Comparison of ENCODE assay signal across 20 mouse cellular contexts in genomic region chr1:132518621-132519020, GRCm38 (mm10). TPM values are rescaled to one million over a fixed set of nuclear protein-coding genes. Genes with fewer than 3 reads are reported as not detected.
A peak's percentile ranks its signal among the peaks of the same experiment; 100 is the strongest.
DNase-seq lines count a peak whose midpoint lies in the region; ATAC-seq lines count a peak whose summit lies in the region.
"Had no signal": no experiment of that assay in that cellular context is flagged by ENCODE, and none has a peak within 500 bp of the region (broad histone marks: within the 10 kb centered on the region; RNA-seq: fewer than 3 reads in every experiment).

No protein-coding gene starts in this region.

- intact Hi-C loops in heart, postnatal 14 days (cut with DNase I), result no loop called here

- ATAC-seq in cerebellum, adult (ENCODE audit: insufficient number of reproducible peaks, low FRiP score, low TSS enrichment), result peak; percentile 31; the same call in 1 of the 2 replicates
- no peak for ATAC-seq in inflammation-experienced regulatory T-cells, adult 6 months
- ATAC-seq: activated CD4-positive, CD25-positive, alpha-beta regulatory T cell, adult 4 months; lung, postnatal 0 days had no signal

- DNase-seq in cerebellum, postnatal 4 days (ENCODE audit: low spot score in 2 of 2), result no peak
- peak; percentile 21 to 31 for DNase-seq in heart, postnatal 14 days
- DNase-seq in heart, adult 9 months (ENCODE audit: low spot score in 2 of 2), result no peak
- DNase-seq in cerebellum, adult 8-10 months, result peak; percentile 74
- peak; percentile 87 to 94 for DNase-seq in cerebellum, postnatal 25 days
- DNase-seq in thymus, postnatal 25 days, result no peak
- DNase-seq: adrenal gland, adult 2 months; adrenal gland, postnatal 36 days; gastrocnemius, postnatal 14 days; kidney, adult 18-20 months; liver, embryonic 13.5 days; lung, adult 18-20 months had no signal

RNA-seq across cellular contexts. Expression of gene Tmem81, which starts 12.6 kb away (rescaled TPM):
- 1 to 10 TPM; 1.5 to 2.0 TPM for total RNA-seq in heart, postnatal 14 days (2021)
- polyA plus RNA-seq in inflammation-experienced regulatory T-cells, adult 6 months (2017; shearing (Covaris generic)), result 1 to 10 TPM; 3.9 to 6.3 (median 6.0) TPM

RNA-seq across cellular contexts. Expression of gene Cntn2, which starts 24.4 kb away (rescaled TPM):
- total RNA-seq in heart, postnatal 14 days (2021), result 1 to 10 TPM; 3.5 to 4.6 TPM
- polyA plus RNA-seq in inflammation-experienced regulatory T-cells, adult 6 months (2017; shearing (Covaris generic)), result not detected
- total RNA-seq: adrenal gland, adult 2 months; adrenal gland, postnatal 36 days; hematopoietic stem cell, adult 5-6 weeks; monocyte, adult 5-6 weeks had no signal
- polyA plus RNA-seq: activated CD4-positive, CD25-positive, alpha-beta regulatory T cell, adult 4 months; C2C12; testis, adult 2 months had no signal

RNA-seq across cellular contexts. Expression of gene Rbbp5, which starts 41.5 kb away (rescaled TPM):
- total RNA-seq in heart, postnatal 14 days (2021), result 10 to 100 TPM; 21.5 to 23.0 TPM
- 10 to 100 TPM; 29.5 to 33.6 (median 31.0) TPM for polyA plus RNA-seq in inflammation-experienced regulatory T-cells, adult 6 months (2017; shearing (Covaris generic))

Comparison
In these comparisons a context has a peak if more than half of its experiments do, and no peak if none do; other contexts are left out.
1. DNase-seq: peak in heart, postnatal 14 days (2 of 2), cerebellum, adult 8-10 months (single experiment) and cerebellum, postnatal 25 days (2 of 2); none in cerebellum, postnatal 4 days (0 of 2), heart, adult 9 months (0 of 2) and thymus, postnatal 25 days (single experiment).